Mouse (Mus musculus) hindbrain, embryonic 14.5 days (tissue): ENCODE measurements around the gene Tspo2. TPM values are rescaled to one million over a fixed set of nuclear protein-coding genes. Genes with fewer than 3 reads are reported as not detected.

Experiments
- ATAC-seq: fragments of 200-750 bp; cut with Nextera tagmentation; 2 replicates; pipeline ENCODE4 v1.8.0; 2017; ENCODE audit warnings: moderate number of reproducible peaks, mild to moderate bottlenecking, moderate TSS enrichment, moderate library complexity; ENCODE audit not compliant: low FRiP score
- DNase-seq: peaks from one replicate; pipeline ENCODE4 v3.0.0-alpha.2; 2015; ENCODE audit warnings: low spot score
- H3K27ac ChIP-seq: fragments of 300-500 bp; sonication (generic); 2 replicates; pipeline ENCODE4 v1.5.1; 2014; ENCODE audit warnings: mild to moderate bottlenecking, moderate library complexity
- H3K27me3 ChIP-seq: fragments of 300-500 bp; sonication (generic); 2 replicates; pipeline ENCODE4 v1.6.1; 2014; ENCODE audit warnings: mild to moderate bottlenecking, low read length, mixed read lengths; ENCODE audit not compliant: control insufficient read depth, insufficient read depth
- H3K36me3 ChIP-seq: fragments of 300-500 bp; sonication (generic); replicated peaks from 2 replicates; pipeline ENCODE4 v1.6.1; 2014; ENCODE audit not compliant: control insufficient read depth, insufficient read depth
- H3K4me1 ChIP-seq: fragments of 300-500 bp; sonication (generic); replicated peaks from 2 replicates; pipeline ENCODE4 v1.6.1; 2014; ENCODE audit warnings: antibody characterized with exemption, low read length, mixed read lengths; ENCODE audit not compliant: control insufficient read depth, insufficient read depth
- H3K4me2 ChIP-seq: fragments of 300-500 bp; sonication (generic); replicated peaks from 2 replicates; pipeline ENCODE4 v1.6.1; 2014; ENCODE audit warnings: mild to moderate bottlenecking, moderate library complexity
- H3K4me3 ChIP-seq: fragments of 300-500 bp; sonication (generic); replicated peaks from 2 replicates; pipeline ENCODE4 v1.5.1; 2014; ENCODE audit warnings: mild to moderate bottlenecking, low read length
- H3K9ac ChIP-seq: fragments of 300-500 bp; sonication (generic); 2 replicates; pipeline ENCODE4 v1.6.1; 2014
- H3K9me3 ChIP-seq: fragments of 300-500 bp; sonication (generic); 2 replicates; pipeline ENCODE4 v1.6.1; 2016; ENCODE audit warnings: low read length; ENCODE audit not compliant: control insufficient read depth
- WGBS: fragments of 180-500 bp; shearing (Covaris S2); extraction: QIAGEN DNeasy Blood & Tissue Kit; methylation state at CpG from one replicate; pipeline ENCODE4 v1.1.7; 2014; 5-methylcytosine and 5-hydroxymethylcytosine counted together
- polyA plus RNA-seq: library from polyadenylated mRNA; unstranded; fragments of >200 nt; fragmentation: Nextera tagmentation; extraction: Ambion mirVana; gene quantifications from 2 replicates; pipeline ENCODE4 v1.2.1, GENCODE M21; 2014

Tspo2 gene
- polyA plus RNA-seq, 1 experiment from 2014 or later = 1.0 TPM

DNA sequence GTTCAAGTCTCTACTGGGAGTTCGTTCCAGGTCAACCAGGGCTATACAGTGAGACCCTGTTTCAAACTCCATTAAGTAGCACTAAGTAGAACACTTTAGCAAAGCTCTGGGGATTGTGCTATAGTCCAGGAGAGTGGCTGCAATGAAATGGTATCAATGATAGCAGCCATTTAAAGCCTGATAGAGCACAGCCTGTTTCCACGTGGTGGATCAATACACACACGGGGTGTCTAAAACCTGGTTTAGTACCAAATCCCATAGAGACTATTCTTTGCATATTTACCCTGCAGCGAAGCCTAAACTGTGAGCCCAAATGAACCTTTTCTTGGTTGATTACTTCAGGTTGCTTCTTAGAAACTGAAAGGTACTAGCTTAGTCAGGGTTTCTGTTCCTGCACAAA, 49.6 kb downstream of the Tspo2 start:
- no peak overlapping the region for H3K4me3 ChIP-seq
- ATAC-seq (no peak), DNase-seq (no peak)
- no peaks in the 10 kb centered on the region for H3K4me1 ChIP-seq
- H3K9me3 ChIP-seq = no peaks in the 10 kb centered on the region
- no peak overlapping the region for H3K4me2 ChIP-seq
- 83% methylated on average over 4 of the region's 4 CpGs for WGBS
- H3K36me3 ChIP-seq = peaks cover 32% of the 10 kb centered on the region
- H3K27ac ChIP-seq = no peak overlapping the region
- no peak overlapping the region for H3K9ac ChIP-seq
- H3K27me3 ChIP-seq = no peaks in the 10 kb centered on the region

Other genes with a start within 250 kb of the Tspo2 start
- gene Trem1, start 218.8 kb downstream of the Tspo2 start, polyA plus RNA-seq = not detected in 2 replicates
- not detected in 2 replicates for gene Trem3, start 203.7 kb downstream of the Tspo2 start, polyA plus RNA-seq
- 0.44 TPM in 1 of 2 replicates, not detected in the other for gene Treml4, start 187.2 kb downstream of the Tspo2 start, polyA plus RNA-seq
- 0.09 TPM in 1 of 2 replicates, not detected in the other for gene Treml2, start 152.0 kb downstream of the Tspo2 start, polyA plus RNA-seq
- gene B430306N03Rik, start 135.4 kb downstream of the Tspo2 start, polyA plus RNA-seq = 0.05 and 0.18 TPM in 2 replicates
- 4.0 and 4.8 TPM in 2 replicates for gene Trem2, start 105.1 kb downstream of the Tspo2 start, polyA plus RNA-seq
- 0.37 and 0.60 TPM in 2 replicates for gene Treml1, start 91.6 kb downstream of the Tspo2 start, polyA plus RNA-seq
- gene Nfya, start 41.6 kb downstream of the Tspo2 start, polyA plus RNA-seq = 16.4 and 16.5 TPM in 2 replicates
- gene Oard1, start 41.5 kb downstream of the Tspo2 start, polyA plus RNA-seq = 36.2 and 36.3 TPM in 2 replicates
- 0.52 and 0.63 TPM in 2 replicates for gene Apobec2, start 18.6 kb downstream of the Tspo2 start, polyA plus RNA-seq
- gene Unc5cl, start 3.4 kb upstream of the Tspo2 start, polyA plus RNA-seq = 0.37 and 0.42 TPM in 2 replicates